Mouse (Mus musculus) heart, adult 2 months (tissue): Measurements from ENCODE around the gene Lrrc14b.

Experiments used
- CTCF ChIP-seq: fragments of 200-600 bp; IDR thresholded peaks from 2 replicates; pipeline ENCODE4 v1.8.1; 2022; ENCODE audit warnings: antibody characterized with exemption, mild to moderate bottlenecking, moderate library complexity
- POLR2A ChIP-seq: fragments of 200-500 bp; IDR thresholded peaks from 2 replicates; pipeline ENCODE4 v1.6.1; 2011; ENCODE audit warnings: mild to moderate bottlenecking, low read depth, low read length, control low read depth; ENCODE audit not compliant: insufficient read depth

- no peak for TF ChIP-seq CTCF
- TF ChIP-seq POLR2A, result no peak
These were observed 18.5 kb upstream of the Lrrc14b start for GRCm38 (mm10) chr13:74382289-74382688.
